Mouse (Mus musculus) MEL (cell line): ENCODE results near the gene Btnl10. TPM values are rescaled to one million over a fixed set of nuclear protein-coding genes. Genes with fewer than 3 reads are reported as not detected.

Experiments used
- DNase-seq: peaks from one replicate; pipeline ENCODE4 v3.0.0; 2011; ENCODE audit warnings: low read depth, low spot score
- H3K27ac ChIP-seq: 2 replicates; pipeline ENCODE4 v1.5.1; 2012; ENCODE audit warnings: low read depth, mild to moderate bottlenecking, control low read depth, low read length, moderate library complexity; ENCODE audit not compliant: control insufficient read depth
- H3K27me3 ChIP-seq, 2 experiments: fragments of 150-350 bp in 1 of 2; sonication (generic) in 1 of 2; 2 replicates each; pipeline ENCODE4 v1.6.1; 2012; ENCODE audit warnings: low read length in 2 of 2, mild to moderate bottlenecking in 2 of 2, improper control_type of control experiment in 1 of 2, moderate library complexity in 1 of 2; ENCODE audit not compliant: insufficient read depth in 2 of 2, control insufficient read depth in 1 of 2
- H3K36me3 ChIP-seq, 2 experiments: 2 replicates each; pipeline ENCODE4 v1.6.1; 2012 to 2014; ENCODE audit warnings: low read length in 2 of 2, improper control_type of control experiment in 1 of 2, inconsistent platforms in 1 of 2, mild to moderate bottlenecking in 1 of 2; ENCODE audit not compliant: insufficient read depth in 2 of 2, control insufficient read depth in 1 of 2
- H3K4me1 ChIP-seq, 2 experiments: fragments of 150-350 bp in 1 of 2; sonication (generic) in 1 of 2; 2 replicates each; pipeline ENCODE4 v1.6.1; 2012; ENCODE audit warnings: low read length in 2 of 2, improper control_type of control experiment in 1 of 2, mild to moderate bottlenecking in 1 of 2; ENCODE audit not compliant: insufficient read depth in 2 of 2, control insufficient read depth in 1 of 2
- H3K4me3 ChIP-seq, 2 experiments: fragments of 150-350 bp in 1 of 2; sonication (generic) in 1 of 2; 2 replicates each; pipeline ENCODE4 v1.5.1; 2012; ENCODE audit warnings: low read depth in 2 of 2, low read length in 2 of 2, mild to moderate bottlenecking in 2 of 2, moderate library complexity in 2 of 2, control low read depth in 1 of 2, improper control_type of control experiment in 1 of 2; ENCODE audit not compliant: control insufficient read depth in 1 of 2, insufficient read depth in 1 of 2
- H3K79me2 ChIP-seq: 2 replicates; pipeline ENCODE4 v1.6.1; 2012; ENCODE audit warnings: mild to moderate bottlenecking, low read length, moderate library complexity; ENCODE audit not compliant: control insufficient read depth, poor library complexity, insufficient read depth
- H3K9ac ChIP-seq: 2 replicates; pipeline ENCODE4 v1.6.1; 2012; ENCODE audit warnings: low read depth, mild to moderate bottlenecking, control low read depth, low read length, moderate library complexity; ENCODE audit not compliant: control insufficient read depth, poor library complexity, severe bottlenecking
- H3K9me3 ChIP-seq: fragments of 150-350 bp; sonication (generic); replicated peaks from 2 replicates; pipeline ENCODE4 v1.6.1; 2012; ENCODE audit warnings: mild to moderate bottlenecking, low read length, improper control_type of control experiment, moderate library complexity; ENCODE audit not compliant: insufficient read depth
- CHD1 ChIP-seq: IDR thresholded peaks from 2 replicates; pipeline ENCODE4 v1.6.1; 2012; ENCODE audit warnings: low read depth, mild to moderate bottlenecking, inconsistent platforms, low read length, improper control_type of control experiment
- CHD2 ChIP-seq: IDR thresholded peaks from 2 replicates; pipeline ENCODE4 v1.6.1; 2011; ENCODE audit warnings: low read length, improper control_type of control experiment
- CTCF ChIP-seq, 3 experiments: IDR thresholded peaks in 2 of 3; conservative IDR thresholded peaks in 1 of 3; 2 replicates each; pipeline ENCODE4 v1.5.1; 2011 to 2012; ENCODE audit warnings: low read length in 3 of 3, low read depth in 2 of 3, mild to moderate bottlenecking in 2 of 3, improper control_type of control experiment in 1 of 3, inconsistent platforms in 1 of 3, mixed read lengths in 1 of 3, moderate library complexity in 1 of 3; ENCODE audit not compliant: control insufficient read depth in 1 of 3, insufficient read depth in 1 of 3, poor library complexity in 1 of 3, severe bottlenecking in 1 of 3
- E2F4 ChIP-seq: IDR thresholded peaks from 2 replicates; pipeline ENCODE4 v1.6.1; 2011; ENCODE audit warnings: low read depth, low read length, improper control_type of control experiment, borderline replicate concordance
- ELF1 ChIP-seq: IDR thresholded peaks from 2 replicates; pipeline ENCODE4 v1.6.1; 2014; ENCODE audit warnings: low read depth, mild to moderate bottlenecking, inconsistent platforms, low read length, improper control_type of control experiment, moderate library complexity
- EP300 ChIP-seq, 2 experiments: IDR thresholded peaks; 2 replicates each; pipeline ENCODE4 v1.6.1; 2011; ENCODE audit warnings: improper control_type of control experiment in 2 of 2, low read length in 2 of 2, low read depth in 1 of 2, mild to moderate bottlenecking in 1 of 2
- ETS1 ChIP-seq: IDR thresholded peaks from 2 replicates; pipeline ENCODE4 v1.6.1; 2012; ENCODE audit warnings: low read depth, mild to moderate bottlenecking, inconsistent platforms, low read length, improper control_type of control experiment, moderate library complexity
- GATA1 ChIP-seq: IDR thresholded peaks from 2 replicates; pipeline ENCODE4 v1.6.1; 2011; ENCODE audit warnings: low read depth, low read length, improper control_type of control experiment
- HCFC1 ChIP-seq: IDR thresholded peaks from 2 replicates; pipeline ENCODE4 v1.6.1; 2012; ENCODE audit warnings: low read depth, mild to moderate bottlenecking, inconsistent platforms, low read length, improper control_type of control experiment, moderate library complexity
- MAFK ChIP-seq: IDR thresholded peaks from 2 replicates; pipeline ENCODE4 v1.6.1; 2011; ENCODE audit warnings: low read depth, mild to moderate bottlenecking, low read length, improper control_type of control experiment, borderline replicate concordance
- MAX ChIP-seq: IDR thresholded peaks from 2 replicates; pipeline ENCODE4 v1.6.1; 2011; ENCODE audit warnings: low read length, improper control_type of control experiment
- MAZ ChIP-seq: IDR thresholded peaks from 2 replicates; pipeline ENCODE4 v1.6.1; 2012; ENCODE audit warnings: low read depth, mild to moderate bottlenecking, inconsistent platforms, low read length, improper control_type of control experiment
- MEF2A ChIP-seq: IDR thresholded peaks from 2 replicates; pipeline ENCODE4 v1.6.1; 2014; ENCODE audit warnings: low read depth, mild to moderate bottlenecking, inconsistent platforms, low read length, improper control_type of control experiment; ENCODE audit not compliant: poor library complexity, insufficient replicate concordance, severe bottlenecking; ENCODE audit errors: extremely low read depth
- MYB ChIP-seq: IDR thresholded peaks from 2 replicates; pipeline ENCODE4 v1.6.1; 2011; ENCODE audit warnings: mild to moderate bottlenecking, low read depth, low read length, improper control_type of control experiment
- MYC ChIP-seq: IDR thresholded peaks from 2 replicates; pipeline ENCODE4 v1.6.1; 2011; ENCODE audit warnings: low read depth, mild to moderate bottlenecking, low read length, improper control_type of control experiment, moderate library complexity
- NELFE ChIP-seq: IDR thresholded peaks from 2 replicates; pipeline ENCODE4 v1.6.1; 2011; ENCODE audit warnings: low read depth, low read length, improper control_type of control experiment
- NRF1 ChIP-seq: IDR thresholded peaks from 2 replicates; pipeline ENCODE4 v1.6.1; 2014; ENCODE audit warnings: low read depth, mild to moderate bottlenecking, inconsistent platforms, low read length, improper control_type of control experiment, moderate library complexity; ENCODE audit not compliant: poor library complexity, insufficient read depth, severe bottlenecking
- POLR2A ChIP-seq, 2 experiments: IDR thresholded peaks; 2 replicates each; pipeline ENCODE4 v1.6.1; 2011 to 2012; ENCODE audit warnings: low read length in 2 of 2, mild to moderate bottlenecking in 2 of 2, control low read depth in 1 of 2, improper control_type of control experiment in 1 of 2, low read depth in 1 of 2, moderate library complexity in 1 of 2; ENCODE audit not compliant: control insufficient read depth in 1 of 2, insufficient read depth in 1 of 2, poor library complexity in 1 of 2
- POLR2AphosphoS2 ChIP-seq: IDR thresholded peaks from 2 replicates; pipeline ENCODE4 v1.6.1; 2011; ENCODE audit warnings: low read length, improper control_type of control experiment
- POLR2AphosphoS5 ChIP-seq: IDR thresholded peaks from 2 replicates; pipeline ENCODE4 v1.6.1; 2012; ENCODE audit warnings: low read depth, borderline replicate concordance, mild to moderate bottlenecking, inconsistent platforms, low read length, moderate library complexity, mixed read lengths
- RAD21 ChIP-seq: IDR thresholded peaks from 2 replicates; pipeline ENCODE4 v1.6.1; 2011; ENCODE audit warnings: mild to moderate bottlenecking, low read depth, low read length, improper control_type of control experiment
- SMC3 ChIP-seq: IDR thresholded peaks from 2 replicates; pipeline ENCODE4 v1.6.1; 2011; ENCODE audit warnings: low read depth, low read length, improper control_type of control experiment
- TAL1 ChIP-seq: IDR thresholded peaks from 2 replicates; pipeline ENCODE4 v1.6.1; 2012; ENCODE audit warnings: mild to moderate bottlenecking, inconsistent platforms, low read length, moderate library complexity, mixed read lengths
- TBP ChIP-seq: IDR thresholded peaks from 2 replicates; pipeline ENCODE4 v1.8.0; 2011; ENCODE audit warnings: low read depth, low read length, improper control_type of control experiment
- TCF12 ChIP-seq: IDR thresholded peaks from 2 replicates; pipeline ENCODE4 v1.6.1; 2014; ENCODE audit warnings: low read depth, mild to moderate bottlenecking, inconsistent platforms, low read length, improper control_type of control experiment, moderate library complexity
- USF1 ChIP-seq: IDR thresholded peaks from 2 replicates; pipeline ENCODE4 v1.6.1; 2014; ENCODE audit warnings: low read depth, mild to moderate bottlenecking, inconsistent platforms, low read length, improper control_type of control experiment, moderate library complexity
- ZC3H11A ChIP-seq: IDR thresholded peaks from 2 replicates; pipeline ENCODE4 v1.6.1; 2012; ENCODE audit warnings: low read depth, mild to moderate bottlenecking, inconsistent platforms, low read length, improper control_type of control experiment
- ZKSCAN1 ChIP-seq: IDR thresholded peaks from 2 replicates; pipeline ENCODE4 v1.6.1; 2012; ENCODE audit warnings: low read depth, mild to moderate bottlenecking, inconsistent platforms, low read length, improper control_type of control experiment, moderate library complexity
- ZMIZ1 ChIP-seq: IDR thresholded peaks from 2 replicates; pipeline ENCODE4 v1.6.1; 2012; ENCODE audit warnings: low read depth, mild to moderate bottlenecking, inconsistent platforms, low read length, improper control_type of control experiment, moderate library complexity
- polyA plus RNA-seq, 2 experiments: library from polyadenylated mRNA; stranded (reverse) in 1 of 2; unstranded in 1 of 2; fragments of >175 nt in 1 of 2; fragments of >200 nt in 1 of 2; gene quantifications; 2 replicates each; pipeline versions ENCODE4 v1.2.1 to v1.2.4; 2012; ENCODE audit warnings: low replicate concordance in 2 of 2, low read depth in 1 of 2; ENCODE audit not compliant: insufficient read length in 2 of 2, insufficient read depth in 1 of 2, missing spikeins in 1 of 2
- total RNA-seq: library from RNA; depleted of rRNA; stranded (reverse); fragments of 300-350 nt; gene quantifications from 2 replicates; pipeline ENCODE4 v1.2.3, GENCODE M21; 2012

Gene Btnl10
- total and polyA plus RNA-seq, 3 experiments = 0.92 to 1.7 TPM; not detected in 1

- H3K4me3 ChIP-seq = no peak overlapping the region
- peaks cover 7% of the 10 kb centered on the region for H3K79me2 ChIP-seq
- TF ChIP-seq ETS1 = no peak
- no peak for TF ChIP-seq SMC3
- TF ChIP-seq GATA1 = no peak
- TF ChIP-seq TBP = no peak
- no peak for TF ChIP-seq USF1
- no peak for TF ChIP-seq TAL1
- no peak for TF ChIP-seq POLR2AphosphoS5
- H3K4me1 ChIP-seq = peaks cover 3 to 16% of the 10 kb centered on the region in 2 experiments
- peak; percentile 41 for DNase-seq
- H3K9ac ChIP-seq = no peak overlapping the region
- H3K36me3 ChIP-seq = peaks cover 6 to 14% of the 10 kb centered on the region in 2 experiments
- no peaks in the 10 kb centered on the region for H3K27me3 ChIP-seq
- no peaks in the 10 kb centered on the region for H3K9me3 ChIP-seq
- no peak overlapping the region for H3K27ac ChIP-seq
Measured at GRCm38 (mm10) chr11:58901080-58901479, 16.6 kb upstream of the Btnl10 start.

GRCm38 (mm10) chr11:58903511-58904409 is 13.9 kb upstream of the Btnl10 start, which contains the start of gene Zfp39:
Zfp39 (minus strand) TSS chr11:58904225.
- H3K36me3 ChIP-seq = peaks cover 4 to 14% of the 10 kb centered on the region in 2 experiments; a peak in 3 of 4 replicates
- DNase-seq = peak; percentile 97
- peak within 1 kb of the TSS; percentile 71 for H3K9ac ChIP-seq
- peaks cover 7% of the 10 kb centered on the region for H3K79me2 ChIP-seq
- H3K4me3 ChIP-seq = peak within 1 kb of the TSS; percentile 73 to 96
- H3K27ac ChIP-seq = peak within 1 kb of the TSS; percentile 61
- H3K27me3 ChIP-seq = no peaks in the 10 kb centered on the region
- peaks cover 3 to 16% of the 10 kb centered on the region in 2 experiments for H3K4me1 ChIP-seq
- H3K9me3 ChIP-seq = no peaks in the 10 kb centered on the region
- TF ChIP-seq NRF1 = 0 out of 2 replicates have a peak, but pooled peaks have one; percentile 24
- peak; percentile 44 to 66; a peak in 3 of 4 replicates for TF ChIP-seq POLR2A (IDR thresholded peaks at IDR 0.05; ENCODE audit: control insufficient read depth in 1 of 2, insufficient read depth in 1 of 2, low read depth in 1 of 2, low read length in 2 of 2, poor library complexity in 1 of 2)
- TF ChIP-seq CTCF (IDR thresholded peaks at IDR 0.05 in 2 of 3, conservative IDR thresholded peaks at IDR 0.05 in 1 of 3; ENCODE audit: control insufficient read depth in 1 of 3, insufficient read depth in 1 of 3, low read depth in 2 of 3, low read length in 3 of 3, poor library complexity in 1 of 3, severe bottlenecking in 1 of 3) = no peak
- TF ChIP-seq MAFK = no peak
- TF ChIP-seq ZC3H11A = no peak
- peak; percentile 58 for TF ChIP-seq USF1
- no peak for TF ChIP-seq MYB
- TF ChIP-seq MAZ = peak; percentile 91
- TF ChIP-seq NELFE = peak; percentile 68
- TF ChIP-seq ELF1 = no peak
- TF ChIP-seq TAL1 = no peak
- TF ChIP-seq TBP = peak; percentile 80
- TF ChIP-seq E2F4 = 0 out of 2 replicates have a peak, but pooled peaks have one; percentile 51
- no peak for TF ChIP-seq RAD21
- TF ChIP-seq HCFC1 = peak; percentile 68
- 0 out of 2 replicates have a peak, but pooled peaks have one; percentile 28 for TF ChIP-seq POLR2AphosphoS2
- peak; percentile 46; the same call in 1 of the 2 replicates for TF ChIP-seq GATA1
- peak; percentile 95 for TF ChIP-seq MAX
- no peak for TF ChIP-seq EP300 (IDR thresholded peaks at IDR 0.05; ENCODE audit: low read depth in 1 of 2, low read length in 2 of 2)
- TF ChIP-seq TCF12 = no peak
- TF ChIP-seq ZMIZ1 = 0 out of 2 replicates have a peak, but pooled peaks have one; percentile 22
- no peak for TF ChIP-seq CHD1
- peak; percentile 95 for TF ChIP-seq MYC
- TF ChIP-seq MEF2A = no peak
- no peak for TF ChIP-seq ZKSCAN1
- peak; percentile 69 for TF ChIP-seq CHD2
